Comparison of ENCODE assay signal across 20 mouse cellular contexts in the genomic region with DNA sequence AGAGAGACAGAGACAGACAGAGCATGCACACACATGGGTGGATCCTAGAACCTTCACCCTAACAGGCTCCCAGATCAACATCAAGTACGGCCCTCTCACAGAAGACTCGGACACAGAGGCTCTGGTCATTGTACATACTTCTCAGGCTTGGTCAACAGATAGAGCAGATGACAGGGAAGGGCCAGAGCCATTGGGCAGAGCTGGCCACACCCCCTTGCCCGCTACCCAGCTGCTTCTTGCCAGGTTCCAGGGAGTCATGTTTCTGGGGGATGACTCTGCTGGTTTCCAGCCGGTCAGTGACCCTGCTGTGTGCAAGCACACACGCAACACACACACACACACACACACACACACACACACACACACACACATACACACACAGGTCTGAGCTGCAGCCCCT. TPM values are rescaled to one million over a fixed set of nuclear protein-coding genes. Genes with fewer than 3 reads are reported as not detected.
A peak's percentile ranks its signal among the peaks of the same experiment; 100 is the strongest.
DNase-seq lines count a peak whose midpoint lies in the region; ATAC-seq and TF ChIP-seq lines count a peak whose summit lies in the region.
"Had no signal": no experiment of that assay in that cellular context is flagged by ENCODE, and none has a peak within 500 bp of the region (broad histone marks: within the 10 kb centered on the region; RNA-seq: fewer than 3 reads in every experiment).

No protein-coding gene starts in this region.

- DNase-seq in adrenal gland, postnatal 25 days: peak; percentile 32
- no peak for DNase-seq in adrenal gland, adult 8-10 months
- DNase-seq in kidney, postnatal 0 days (ENCODE audit: low spot score): peak; percentile 63
- no peak for DNase-seq in kidney, adult 9 months
- DNase-seq in limb, embryonic 10.5 days (ENCODE audit: low spot score): no peak
- no peak for DNase-seq in midbrain, embryonic 10.5 days (ENCODE audit: low spot score)
- DNase-seq: cerebellum, adult 8-10 months; layer of hippocampus, adult 9-11 months had no signal

- no peak for TF ChIP-seq CTCF in kidney, postnatal 0 days (IDR thresholded peaks at IDR 0.05; ENCODE audit: low read depth)
- no peak for TF ChIP-seq CTCF in C2C12 (IDR thresholded peaks at IDR 0.05; ENCODE audit: control insufficient read depth, insufficient read depth, insufficient read length)

- no peak overlapping the region for H3K4me3 ChIP-seq in kidney, postnatal 0 days (replicated peaks; ENCODE audit: low read depth, low read length)
- no peak overlapping the region for H3K4me3 ChIP-seq in C2C12 (ENCODE audit: insufficient read depth, poor library complexity, severe bottlenecking)
- no peak overlapping the region for H3K4me3 ChIP-seq in limb, embryonic 10.5 days
- no peak overlapping the region for H3K4me3 ChIP-seq in midbrain, embryonic 10.5 days
- no peak overlapping the region for H3K4me3 ChIP-seq in forebrain, embryonic 13.5 days
- H3K4me3 ChIP-seq: embryonic facial prominence, embryonic 12.5 days; forebrain, embryonic 10.5 days; heart, embryonic 13.5 days; lung, embryonic 15.5 days; midbrain, embryonic 12.5 days had no signal

- no peaks in the 10 kb centered on the region for H3K27me3 ChIP-seq in kidney, postnatal 0 days (ENCODE audit: insufficient read depth, low read length)
- H3K27me3 ChIP-seq in C2C12 (ENCODE audit: control insufficient read depth, insufficient read depth, insufficient read length): peaks cover 23% of the 10 kb centered on the region
- H3K27me3 ChIP-seq in limb, embryonic 10.5 days (ENCODE audit: low read depth, poor library complexity, severe bottlenecking): no peaks in the 10 kb centered on the region
- H3K27me3 ChIP-seq in midbrain, embryonic 10.5 days (ENCODE audit: low read depth, poor library complexity, severe bottlenecking): peaks cover 6% of the 10 kb centered on the region; the same call in 1 of the 2 replicates
- H3K27me3 ChIP-seq in forebrain, embryonic 13.5 days: no peaks in the 10 kb centered on the region
- H3K27me3 ChIP-seq: embryonic facial prominence, embryonic 12.5 days; heart, embryonic 13.5 days; lung, embryonic 15.5 days; midbrain, embryonic 12.5 days had no signal

- no peak overlapping the region for H3K4me2 ChIP-seq in kidney, postnatal 0 days (ENCODE audit: low read length)
- H3K4me2 ChIP-seq in forebrain, embryonic 13.5 days: no peak overlapping the region
- H3K4me2 ChIP-seq: embryonic facial prominence, embryonic 12.5 days; heart, embryonic 13.5 days; lung, embryonic 15.5 days; midbrain, embryonic 12.5 days had no signal

- ATAC-seq in kidney, postnatal 0 days (replicated peaks; ENCODE audit: low FRiP score, low read depth): peak; percentile 66; the same call in 1 of the 2 replicates
- no peak for ATAC-seq in forebrain, embryonic 13.5 days
- ATAC-seq: intestine, postnatal 0 days had no signal

- no peaks in the 10 kb centered on the region for H3K79me2 ChIP-seq in C2C12 (ENCODE audit: control insufficient read depth, insufficient read depth)

- H3K9me3 ChIP-seq in kidney, postnatal 0 days (replicated peaks; ENCODE audit: low read length): no peaks in the 10 kb centered on the region
- no peaks in the 10 kb centered on the region for H3K9me3 ChIP-seq in limb, embryonic 10.5 days (replicated peaks)
- H3K9me3 ChIP-seq in midbrain, embryonic 10.5 days (replicated peaks): no peaks in the 10 kb centered on the region
- no peaks in the 10 kb centered on the region for H3K9me3 ChIP-seq in forebrain, embryonic 13.5 days (replicated peaks)
- H3K9me3 ChIP-seq: embryonic facial prominence, embryonic 12.5 days; forebrain, embryonic 10.5 days; G1E; heart, embryonic 13.5 days; lung, embryonic 15.5 days; midbrain, embryonic 12.5 days had no signal

- H3K79me3 ChIP-seq in C2C12 (ENCODE audit: low read depth): no peaks in the 10 kb centered on the region

- no peak overlapping the region for H3ac ChIP-seq in C2C12 (ENCODE audit: control insufficient read depth, insufficient read length, low read depth)

- H3K27ac ChIP-seq in kidney, postnatal 0 days: no peak overlapping the region
- H3K27ac ChIP-seq in limb, embryonic 10.5 days: peak overlapping the region; percentile 21; the same call in 1 of the 2 replicates
- no peak overlapping the region for H3K27ac ChIP-seq in midbrain, embryonic 10.5 days (replicated peaks)
- H3K27ac ChIP-seq in forebrain, embryonic 13.5 days: no peak overlapping the region
- H3K27ac ChIP-seq: embryonic facial prominence, embryonic 12.5 days; forebrain, embryonic 10.5 days; heart, embryonic 13.5 days; lung, embryonic 15.5 days; midbrain, embryonic 12.5 days had no signal

- no peaks in the 10 kb centered on the region for H3K36me3 ChIP-seq in kidney, postnatal 0 days (ENCODE audit: insufficient read depth, low read length)
- no peaks in the 10 kb centered on the region for H3K36me3 ChIP-seq in C2C12 (ENCODE audit: control insufficient read depth, insufficient read depth)
- no peaks in the 10 kb centered on the region for H3K36me3 ChIP-seq in limb, embryonic 10.5 days
- H3K36me3 ChIP-seq in midbrain, embryonic 10.5 days: no peaks in the 10 kb centered on the region
- no peaks in the 10 kb centered on the region for H3K36me3 ChIP-seq in forebrain, embryonic 13.5 days (ENCODE audit: poor library complexity, severe bottlenecking)
- H3K36me3 ChIP-seq: embryonic facial prominence, embryonic 12.5 days; forebrain, embryonic 10.5 days; G1E; heart, embryonic 13.5 days; lung, embryonic 15.5 days; midbrain, embryonic 12.5 days had no signal

- H3K4me1 ChIP-seq in kidney, postnatal 0 days (replicated peaks; ENCODE audit: insufficient read depth, low read length): 0 out of 2 replicates have a peak, but pooled peaks cover 3% of the 10 kb centered on the region
- H3K4me1 ChIP-seq in limb, embryonic 10.5 days: peaks cover 16% of the 10 kb centered on the region
- peaks cover 9% of the 10 kb centered on the region for H3K4me1 ChIP-seq in midbrain, embryonic 10.5 days
- H3K4me1 ChIP-seq in forebrain, embryonic 13.5 days: no peaks in the 10 kb centered on the region
- H3K4me1 ChIP-seq: embryonic facial prominence, embryonic 12.5 days; midbrain, embryonic 12.5 days had no signal

- no peak overlapping the region for H3K9ac ChIP-seq in kidney, postnatal 0 days (ENCODE audit: low read depth, low read length)
- H3K9ac ChIP-seq in forebrain, embryonic 13.5 days: no peak overlapping the region
- H3K9ac ChIP-seq: embryonic facial prominence, embryonic 12.5 days; heart, embryonic 13.5 days; lung, embryonic 15.5 days; midbrain, embryonic 12.5 days had no signal

- 32% methylated on average over 5 of the region's 5 CpGs for WGBS in kidney, postnatal 0 days
- 52% methylated on average over 5 of the region's 5 CpGs for WGBS in limb, embryonic 10.5 days
- WGBS in midbrain, embryonic 10.5 days: 57% methylated on average over 5 of the region's 5 CpGs
- 64% methylated on average over 5 of the region's 5 CpGs for WGBS in forebrain, embryonic 13.5 days

TF ChIP-seq in C2C12, 6 proteins besides CTCF, POLR2A, EP300 and RAD21 (continues in another document):
- peak; percentile 38 for TF ChIP-seq USF1 (IDR thresholded peaks at IDR 0.05; ENCODE audit: low read depth)

RNA-seq across cellular contexts. Expression of a gene that starts 2.2 kb away (rescaled TPM):
- 0.03 TPM in 1 of 2 replicates, not detected in the other for total RNA-seq in adrenal gland, postnatal 25 days (2021)
- under 1 TPM in 3 of 4 experiments, not detected in 1; 0.06 to 0.43 (median 0.07) TPM for total RNA-seq in adrenal gland, adult 8-10 months (2022)
- polyA plus RNA-seq in kidney, postnatal 0 days (2015; fragmentation: Nextera tagmentation; extraction: Ambion mirVana): 0.22 and 0.37 TPM in 2 replicates
- 0.02 TPM for polyA plus RNA-seq in C2C12 (2012; fragmentation: generic; extraction: Trizol)
- 0.03 TPM in 1 of 2 replicates, not detected in the other for polyA plus RNA-seq in limb, embryonic 10.5 days (2016; fragmentation: Nextera tagmentation; extraction: Ambion mirVana)
- 0.10 and 0.15 TPM in 2 replicates for polyA plus RNA-seq in midbrain, embryonic 10.5 days (2016; fragmentation: Nextera tagmentation; extraction: Ambion mirVana)
- 0.04 TPM in 1 of 2 replicates, not detected in the other for polyA plus RNA-seq in forebrain, embryonic 13.5 days (2015; fragmentation: Nextera tagmentation; extraction: Ambion mirVana)
- polyA plus RNA-seq: forebrain, embryonic 10.5 days; G1E; midbrain, embryonic 12.5 days had no signal

RNA-seq across cellular contexts. Expression of a gene that starts 14.4 kb away (rescaled TPM):
- total RNA-seq in adrenal gland, postnatal 25 days (2021): not detected in 2 replicates
- total RNA-seq in adrenal gland, adult 8-10 months (2022): under 1 TPM in 1 of 4 experiments, not detected in 3; 0.65 TPM
- 0.15 and 0.24 TPM in 2 replicates for polyA plus RNA-seq in kidney, postnatal 0 days (2015; fragmentation: Nextera tagmentation; extraction: Ambion mirVana)
- not detected for polyA plus RNA-seq in C2C12 (2012; fragmentation: generic; extraction: Trizol)
- polyA plus RNA-seq in limb, embryonic 10.5 days (2016; fragmentation: Nextera tagmentation; extraction: Ambion mirVana): not detected in 2 replicates
- 0.10 TPM in 1 of 2 replicates, not detected in the other for polyA plus RNA-seq in midbrain, embryonic 10.5 days (2016; fragmentation: Nextera tagmentation; extraction: Ambion mirVana)
- not detected in 2 replicates for polyA plus RNA-seq in forebrain, embryonic 13.5 days (2015; fragmentation: Nextera tagmentation; extraction: Ambion mirVana)
- total RNA-seq: left cerebral cortex, postnatal 14 days had no signal
- polyA plus RNA-seq: embryonic facial prominence, embryonic 12.5 days; forebrain, embryonic 10.5 days; hindbrain, embryonic 11.5 days; midbrain, embryonic 12.5 days had no signal

RNA-seq across cellular contexts. Expression of a gene that starts 36.3 kb away (rescaled TPM):
- total RNA-seq in adrenal gland, postnatal 25 days (2021): 1.0 and 1.4 TPM in 2 replicates
- total RNA-seq in adrenal gland, adult 8-10 months (2022): 1 to 10 TPM; 1.2 to 2.3 (median 1.6) TPM
- 7.7 and 7.8 TPM in 2 replicates for polyA plus RNA-seq in kidney, postnatal 0 days (2015; fragmentation: Nextera tagmentation; extraction: Ambion mirVana)
- polyA plus RNA-seq in C2C12 (2012; fragmentation: generic; extraction: Trizol): not detected
- polyA plus RNA-seq in limb, embryonic 10.5 days (2016; fragmentation: Nextera tagmentation; extraction: Ambion mirVana): 2.4 and 2.6 TPM in 2 replicates
- polyA plus RNA-seq in midbrain, embryonic 10.5 days (2016; fragmentation: Nextera tagmentation; extraction: Ambion mirVana): 0.99 TPM in 2 replicates
- polyA plus RNA-seq in forebrain, embryonic 13.5 days (2015; fragmentation: Nextera tagmentation; extraction: Ambion mirVana): 0.27 and 0.49 TPM in 2 replicates
- total RNA-seq: G1E; left cerebral cortex, postnatal 14 days had no signal

RNA-seq across cellular contexts. Expression of a gene that starts 37.0 kb away (rescaled TPM):
- 16.4 and 17.6 TPM in 2 replicates for total RNA-seq in adrenal gland, postnatal 25 days (2021)
- 10 to 100 TPM; 10.0 to 15.8 (median 13.6) TPM for total RNA-seq in adrenal gland, adult 8-10 months (2022)
- polyA plus RNA-seq in kidney, postnatal 0 days (2015; fragmentation: Nextera tagmentation; extraction: Ambion mirVana): 62.5 and 63.3 TPM in 2 replicates
- not detected for polyA plus RNA-seq in C2C12 (2012; fragmentation: generic; extraction: Trizol)
- polyA plus RNA-seq in limb, embryonic 10.5 days (2016; fragmentation: Nextera tagmentation; extraction: Ambion mirVana): 21.8 and 24.7 TPM in 2 replicates
- polyA plus RNA-seq in midbrain, embryonic 10.5 days (2016; fragmentation: Nextera tagmentation; extraction: Ambion mirVana): 13.4 and 15.0 TPM in 2 replicates
- 10.3 and 11.6 TPM in 2 replicates for polyA plus RNA-seq in forebrain, embryonic 13.5 days (2015; fragmentation: Nextera tagmentation; extraction: Ambion mirVana)

RNA-seq across cellular contexts. Expression of a gene that starts 49.2 kb away (rescaled TPM):
- total RNA-seq in adrenal gland, postnatal 25 days (2021): not detected in 2 replicates
- not detected for total RNA-seq in adrenal gland, adult 8-10 months (2022)
- not detected in 2 replicates for polyA plus RNA-seq in kidney, postnatal 0 days (2015; fragmentation: Nextera tagmentation; extraction: Ambion mirVana)
- not detected for polyA plus RNA-seq in C2C12 (2012; fragmentation: generic; extraction: Trizol)
- not detected in 2 replicates for polyA plus RNA-seq in limb, embryonic 10.5 days (2016; fragmentation: Nextera tagmentation; extraction: Ambion mirVana)
- polyA plus RNA-seq in midbrain, embryonic 10.5 days (2016; fragmentation: Nextera tagmentation; extraction: Ambion mirVana): not detected in 2 replicates
- polyA plus RNA-seq in forebrain, embryonic 13.5 days (2015; fragmentation: Nextera tagmentation; extraction: Ambion mirVana): not detected in 2 replicates
- total RNA-seq: G1E; left cerebral cortex, postnatal 14 days had no signal
- polyA plus RNA-seq: embryonic facial prominence, embryonic 12.5 days; forebrain, embryonic 10.5 days; G1E; heart, embryonic 13.5 days; hindbrain, embryonic 11.5 days; intestine, postnatal 0 days; lung, embryonic 15.5 days; midbrain, embryonic 12.5 days; urinary bladder, adult 2 months had no signal

Comparison
In these comparisons a context has a peak if more than half of its experiments do, and no peak if none do; other contexts are left out.
1. DNase-seq: peak in adrenal gland, postnatal 25 days (single experiment) and kidney, postnatal 0 days (single experiment); none in adrenal gland, adult 8-10 months (single experiment), kidney, adult 9 months (single experiment), limb, embryonic 10.5 days (single experiment) and midbrain, embryonic 10.5 days (single experiment).